Comparison of ENCODE assay signal across 11 mouse cellular contexts in the genomic region with DNA sequence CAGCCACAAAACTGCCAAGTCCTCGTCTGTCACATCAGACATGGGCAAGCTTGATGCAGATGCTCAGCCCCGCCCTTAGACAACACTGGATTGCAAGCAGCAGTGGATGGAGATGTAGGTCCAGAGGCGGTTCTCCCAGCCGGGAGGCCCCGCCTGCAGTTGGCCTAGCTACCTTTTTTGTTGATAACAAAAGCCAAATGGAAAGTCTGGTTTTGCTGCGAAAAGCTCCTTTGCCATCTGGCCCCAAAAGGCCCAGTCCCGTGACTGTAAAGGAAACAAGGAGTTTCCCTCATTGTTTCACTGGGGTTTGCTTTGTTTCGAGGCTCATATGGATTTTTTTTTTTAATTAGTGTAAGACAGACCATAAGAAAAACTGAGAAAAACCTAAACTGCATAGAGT. TPM values are rescaled to one million over a fixed set of nuclear protein-coding genes. Genes with fewer than 3 reads are reported as not detected.
A peak's percentile ranks its signal among the peaks of the same experiment; 100 is the strongest.
DNase-seq lines count a peak whose midpoint lies in the region; ATAC-seq and TF ChIP-seq lines count a peak whose summit lies in the region.
"Had no signal": no experiment of that assay in that cellular context is flagged by ENCODE, and none has a peak within 500 bp of the region (broad histone marks: within the 10 kb centered on the region; RNA-seq: fewer than 3 reads in every experiment).

No protein-coding gene starts in this region.

- no peaks in the 10 kb centered on the region for H3K27me3 ChIP-seq in hindbrain, embryonic 10.5 days (ENCODE audit: insufficient read depth, poor library complexity, severe bottlenecking)
- H3K27me3 ChIP-seq in hindbrain, embryonic 11.5 days (ENCODE audit: control insufficient read depth, insufficient read depth, low read length): no peaks in the 10 kb centered on the region
- H3K27me3 ChIP-seq in MEL (ENCODE audit: control insufficient read depth in 1 of 2, insufficient read depth in 2 of 2, low read length in 2 of 2): no peaks in the 10 kb centered on the region
- H3K27me3 ChIP-seq in heart, adult 2 months (ENCODE audit: control insufficient read depth, insufficient read depth, low read length): no peaks in the 10 kb centered on the region
- H3K27me3 ChIP-seq in liver, embryonic 13.5 days: no peaks in the 10 kb centered on the region
- no peaks in the 10 kb centered on the region for H3K27me3 ChIP-seq in intestine, embryonic 15.5 days (replicated peaks)
- H3K27me3 ChIP-seq: hindbrain, embryonic 13.5 days; midbrain, embryonic 13.5 days had no signal

- H3K27ac ChIP-seq in hindbrain, embryonic 10.5 days: 0 out of 2 replicates have a peak overlapping the region, but pooled peaks have one; percentile 3
- H3K27ac ChIP-seq in hindbrain, embryonic 11.5 days (ENCODE audit: low read depth, low read length): no peak overlapping the region
- H3K27ac ChIP-seq in MEL (ENCODE audit: control insufficient read depth, low read depth, low read length): no peak overlapping the region
- peak overlapping the region; percentile 72 for H3K27ac ChIP-seq in heart, adult 2 months
- 0 out of 2 replicates have a peak overlapping the region, but pooled peaks have one; percentile 56 for H3K27ac ChIP-seq in liver, embryonic 13.5 days
- H3K27ac ChIP-seq in intestine, embryonic 15.5 days: no peak overlapping the region
- H3K27ac ChIP-seq: hindbrain, embryonic 13.5 days; midbrain, embryonic 13.5 days had no signal

- no peaks in the 10 kb centered on the region for H3K9me3 ChIP-seq in hindbrain, embryonic 10.5 days
- no peaks in the 10 kb centered on the region for H3K9me3 ChIP-seq in hindbrain, embryonic 11.5 days (ENCODE audit: control insufficient read depth, low read length)
- H3K9me3 ChIP-seq in MEL (replicated peaks; ENCODE audit: insufficient read depth, low read length): no peaks in the 10 kb centered on the region
- no peaks in the 10 kb centered on the region for H3K9me3 ChIP-seq in liver, embryonic 13.5 days (replicated peaks)
- H3K9me3 ChIP-seq in intestine, embryonic 15.5 days: no peaks in the 10 kb centered on the region
- H3K9me3 ChIP-seq: hindbrain, embryonic 13.5 days; midbrain, embryonic 13.5 days had no signal

- TF ChIP-seq CTCF in MEL (IDR thresholded peaks at IDR 0.05 in 2 of 3, conservative IDR thresholded peaks at IDR 0.05 in 1 of 3; ENCODE audit: control insufficient read depth in 1 of 3, insufficient read depth in 1 of 3, low read depth in 2 of 3, low read length in 3 of 3, poor library complexity in 1 of 3, severe bottlenecking in 1 of 3): no peak
- TF ChIP-seq CTCF in heart, adult 2 months (IDR thresholded peaks at IDR 0.05): no peak

- intact Hi-C loops in heart, adult 2 months (cut with DNase I): no loop called here

- no peak overlapping the region for H3K9ac ChIP-seq in hindbrain, embryonic 11.5 days (ENCODE audit: low read depth, low read length)
- H3K9ac ChIP-seq in MEL (ENCODE audit: control insufficient read depth, low read depth, low read length, poor library complexity, severe bottlenecking): no peak overlapping the region
- H3K9ac ChIP-seq in heart, adult 2 months (ENCODE audit: low read depth, low read length): no peak overlapping the region
- H3K9ac ChIP-seq in liver, embryonic 13.5 days: no peak overlapping the region
- no peak overlapping the region for H3K9ac ChIP-seq in intestine, embryonic 15.5 days
- H3K9ac ChIP-seq: hindbrain, embryonic 13.5 days; midbrain, embryonic 13.5 days had no signal

- TF ChIP-seq EP300 in MEL (IDR thresholded peaks at IDR 0.05; ENCODE audit: low read depth in 1 of 2, low read length in 2 of 2): no peak
- TF ChIP-seq EP300 in heart, adult 2 months (IDR thresholded peaks at IDR 0.05; ENCODE audit: insufficient read depth, low read depth, low read length): no peak

- 46% methylated on average over 8 of the region's 8 CpGs for WGBS in hindbrain, embryonic 10.5 days
- WGBS in hindbrain, embryonic 11.5 days: 39% methylated on average over 8 of the region's 8 CpGs
- WGBS in heart, adult 2 months: 36% methylated on average over 8 of the region's 8 CpGs
- 30% methylated on average over 8 of the region's 8 CpGs for WGBS in liver, embryonic 13.5 days (ENCODE audit: insufficient replicate concordance)
- 41% methylated on average over 8 of the region's 8 CpGs for WGBS in intestine, embryonic 15.5 days

- no peaks in the 10 kb centered on the region for H3K36me3 ChIP-seq in hindbrain, embryonic 10.5 days
- H3K36me3 ChIP-seq in hindbrain, embryonic 11.5 days (ENCODE audit: control insufficient read depth, insufficient read depth, low read length): no peaks in the 10 kb centered on the region
- H3K36me3 ChIP-seq in MEL (ENCODE audit: control insufficient read depth in 1 of 2, insufficient read depth in 2 of 2, low read length in 2 of 2): no peaks in the 10 kb centered on the region
- H3K36me3 ChIP-seq in heart, adult 2 months (ENCODE audit: control insufficient read depth, insufficient read depth, low read length): no peaks in the 10 kb centered on the region
- H3K36me3 ChIP-seq in liver, embryonic 13.5 days: no peaks in the 10 kb centered on the region
- no peaks in the 10 kb centered on the region for H3K36me3 ChIP-seq in intestine, embryonic 15.5 days
- H3K36me3 ChIP-seq: hindbrain, embryonic 13.5 days; midbrain, embryonic 13.5 days had no signal

- TF ChIP-seq RAD21 in MEL (IDR thresholded peaks at IDR 0.05; ENCODE audit: low read depth, low read length): no peak

- no peak overlapping the region for H3K4me3 ChIP-seq in hindbrain, embryonic 10.5 days
- no peak overlapping the region for H3K4me3 ChIP-seq in hindbrain, embryonic 11.5 days (ENCODE audit: low read depth, low read length)
- no peak overlapping the region for H3K4me3 ChIP-seq in MEL (ENCODE audit: control insufficient read depth in 1 of 2, insufficient read depth in 1 of 2, low read depth in 2 of 2, low read length in 2 of 2)
- no peak overlapping the region for H3K4me3 ChIP-seq in heart, adult 2 months
- no peak overlapping the region for H3K4me3 ChIP-seq in liver, embryonic 13.5 days (replicated peaks)
- no peak overlapping the region for H3K4me3 ChIP-seq in intestine, embryonic 15.5 days (replicated peaks)
- H3K4me3 ChIP-seq: hindbrain, embryonic 13.5 days; midbrain, embryonic 13.5 days had no signal

- no peaks in the 10 kb centered on the region for H3K79me2 ChIP-seq in MEL (ENCODE audit: control insufficient read depth, insufficient read depth, low read length, poor library complexity)
- no peaks in the 10 kb centered on the region; the same call in 1 of the 2 replicates for H3K79me2 ChIP-seq in heart, adult 2 months (replicated peaks; ENCODE audit: control insufficient read depth, insufficient read depth, low read length)

- TF ChIP-seq POLR2A in MEL (IDR thresholded peaks at IDR 0.05; ENCODE audit: control insufficient read depth in 1 of 2, insufficient read depth in 1 of 2, low read depth in 1 of 2, low read length in 2 of 2, poor library complexity in 1 of 2): no peak
- no peak for TF ChIP-seq POLR2A in heart, adult 2 months (IDR thresholded peaks at IDR 0.05; ENCODE audit: insufficient read depth, low read depth, low read length)

- no peak for DNase-seq in hindbrain, embryonic 10.5 days (ENCODE audit: low spot score)
- no peak for DNase-seq in hindbrain, embryonic 11.5 days (ENCODE audit: low spot score)
- DNase-seq in MEL (ENCODE audit: low read depth, low spot score): peak; percentile 16
- DNase-seq in heart, adult 2 months: peak; percentile 60 to 71
- peak; percentile 42 for DNase-seq in liver, embryonic 13.5 days
- DNase-seq in testis, postnatal 10 days (ENCODE audit: low spot score): no peak
- no peak for DNase-seq in layer of hippocampus, postnatal 25 days (ENCODE audit: extremely low spot score in 1 of 2, low spot score in 1 of 2)
- DNase-seq: adrenal gland, postnatal 36 days had no signal

- no peak overlapping the region for H3K4me2 ChIP-seq in hindbrain, embryonic 11.5 days (replicated peaks; ENCODE audit: low read depth, low read length)
- H3K4me2 ChIP-seq in liver, embryonic 13.5 days: no peak overlapping the region
- no peak overlapping the region for H3K4me2 ChIP-seq in intestine, embryonic 15.5 days (replicated peaks)
- H3K4me2 ChIP-seq: hindbrain, embryonic 13.5 days; midbrain, embryonic 13.5 days had no signal

- ATAC-seq in hindbrain, embryonic 11.5 days (ENCODE audit: low FRiP score): no peak
- no peak for ATAC-seq in liver, embryonic 13.5 days (ENCODE audit: low read depth)
- ATAC-seq in intestine, embryonic 15.5 days: no peak
- ATAC-seq: midbrain, embryonic 13.5 days had no signal

- H3K4me1 ChIP-seq in hindbrain, embryonic 10.5 days (replicated peaks): peaks cover 39% of the 10 kb centered on the region
- 0 out of 2 replicates have a peak, but pooled peaks cover 5% of the 10 kb centered on the region for H3K4me1 ChIP-seq in hindbrain, embryonic 11.5 days (replicated peaks; ENCODE audit: control insufficient read depth, insufficient read depth, low read length)
- H3K4me1 ChIP-seq in MEL (ENCODE audit: control insufficient read depth in 1 of 2, insufficient read depth in 2 of 2, low read length in 2 of 2): peaks cover 3 to 17% of the 10 kb centered on the region in 2 experiments; a peak in 3 of 4 replicates
- H3K4me1 ChIP-seq in heart, adult 2 months (ENCODE audit: control insufficient read depth, insufficient read depth, low read length): peaks cover 59% of the 10 kb centered on the region
- peaks cover 100% of the 10 kb centered on the region for H3K4me1 ChIP-seq in liver, embryonic 13.5 days (replicated peaks)
- peaks cover 41% of the 10 kb centered on the region for H3K4me1 ChIP-seq in intestine, embryonic 15.5 days (replicated peaks)

TF ChIP-seq in MEL, 35 proteins besides CTCF, POLR2A, EP300 and RAD21:
- TF ChIP-seq MEF2A (IDR thresholded peaks at IDR 0.05; ENCODE audit: extremely low read depth, insufficient replicate concordance, low read depth, low read length, poor library complexity, severe bottlenecking): no peak
- TF ChIP-seq ZNF384 (IDR thresholded peaks at IDR 0.05; ENCODE audit: low read depth, low read length): 0 out of 2 replicates have a peak, but pooled peaks have one; percentile 1
TF ChIP-seq in MEL: peak in this region for 1.

RNA-seq across cellular contexts. Expression of a gene that starts 18.5 kb away (rescaled TPM):
- polyA plus RNA-seq in hindbrain, embryonic 10.5 days (2016; fragmentation: Nextera tagmentation; extraction: Ambion mirVana): 35.9 and 39.9 TPM in 2 replicates
- 42.6 and 45.9 TPM in 2 replicates for polyA plus RNA-seq in hindbrain, embryonic 11.5 days (2014; fragmentation: Nextera tagmentation; extraction: Ambion mirVana)
- 3.6 and 4.2 TPM in 2 replicates for total RNA-seq in MEL (2012; rRNA removed)
- 10 to 100 TPM in 1 of 2 experiments, not detected in 1; 10.9 TPM for polyA plus RNA-seq in MEL (2012; ENCODE audit: insufficient read depth in 1 of 2, insufficient read length in 2 of 2, low read depth in 1 of 2, low replicate concordance in 2 of 2, missing spikeins in 1 of 2)
- 10 to 100 TPM; 51.6 to 67.2 TPM for total RNA-seq in heart, adult 2 months (2021)
- 97.7 and 108 TPM in 2 replicates for polyA plus RNA-seq in heart, adult 2 months (2012; rRNA removed)
- 92.5 and 94.7 TPM in 2 replicates for polyA plus RNA-seq in liver, embryonic 13.5 days (2015; fragmentation: Nextera tagmentation; extraction: Ambion mirVana)
- polyA plus RNA-seq in intestine, embryonic 15.5 days (2015; fragmentation: Nextera tagmentation; extraction: Ambion mirVana): 160 and 171 TPM in 2 replicates
- total RNA-seq in layer of hippocampus, postnatal 25 days (2021): 10 to 100 TPM; 78.0 to 89.7 TPM

Comparison
In these comparisons a context has a peak if more than half of its experiments do, and no peak if none do; other contexts are left out.
1. H3K27ac ChIP-seq: peak in hindbrain, embryonic 10.5 days (single experiment), heart, adult 2 months (single experiment) and liver, embryonic 13.5 days (single experiment); none in hindbrain, embryonic 11.5 days (single experiment), MEL (single experiment) and intestine, embryonic 15.5 days (single experiment).
2. DNase-seq: peak in MEL (single experiment), heart, adult 2 months (2 of 2) and liver, embryonic 13.5 days (single experiment); none in hindbrain, embryonic 10.5 days (single experiment), hindbrain, embryonic 11.5 days (single experiment), testis, postnatal 10 days (single experiment) and layer of hippocampus, postnatal 25 days (0 of 2).